Mouse (Mus musculus): ENCODE measurements at regions not wholly inside any gene's neighbourhood (a gene's known extent, or its start where the extent isn't known, plus 50 kb on each side); places are given as distances from the start of the nearest gene placed in this dataset.
"Not testable (repeated sequence)": the region's sequence is repeated elsewhere in the genome, so short reads cannot be mapped to it uniquely, and the experiment has no call there.

DNA sequence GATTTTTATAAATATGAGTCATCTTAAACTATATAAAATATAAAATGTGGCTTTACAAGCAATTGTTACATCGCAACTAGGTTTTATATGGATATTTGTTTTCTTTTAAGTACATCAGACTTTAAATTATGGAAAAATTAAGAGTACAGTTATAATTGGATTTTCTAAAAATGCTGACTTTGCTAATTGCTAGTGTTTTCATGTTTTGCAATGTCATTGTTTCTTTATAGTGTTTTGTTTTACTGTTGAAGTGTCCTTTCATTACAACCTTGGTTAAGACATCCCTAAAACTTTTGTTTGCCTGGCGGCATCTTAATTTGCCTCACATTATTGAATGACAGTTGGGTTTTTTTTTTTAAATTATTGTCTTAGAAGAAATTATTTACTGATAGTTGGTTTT lies 1634.0 kb downstream of the Diaph2 start:
- Histone ChIP-seq H3K27ac (ENCODE audit: insufficient read depth, low read length) (no peak overlapping the region), H3K4me1 (ENCODE audit: control insufficient read depth, insufficient read depth, low read length) (no peaks in the 10 kb centered on the region), H3K4me3 (replicated peaks; ENCODE audit: insufficient read depth, low read depth, low read length) (no peak overlapping the region), H3K27me3 (ENCODE audit: control insufficient read depth, insufficient read depth, low read length) (no peaks in the 10 kb centered on the region)
- WGBS: 90% methylated on average over 2 of the region's 2 CpGs
- TF ChIP-seq POLR2A (IDR thresholded peaks at IDR 0.05; ENCODE audit: borderline replicate concordance, insufficient read depth, low read length) (no peak), CTCF (IDR thresholded peaks at IDR 0.05; ENCODE audit: borderline replicate concordance, insufficient read depth, low read depth, low read length) (no peak)
- DNase-seq: no peak

DNA sequence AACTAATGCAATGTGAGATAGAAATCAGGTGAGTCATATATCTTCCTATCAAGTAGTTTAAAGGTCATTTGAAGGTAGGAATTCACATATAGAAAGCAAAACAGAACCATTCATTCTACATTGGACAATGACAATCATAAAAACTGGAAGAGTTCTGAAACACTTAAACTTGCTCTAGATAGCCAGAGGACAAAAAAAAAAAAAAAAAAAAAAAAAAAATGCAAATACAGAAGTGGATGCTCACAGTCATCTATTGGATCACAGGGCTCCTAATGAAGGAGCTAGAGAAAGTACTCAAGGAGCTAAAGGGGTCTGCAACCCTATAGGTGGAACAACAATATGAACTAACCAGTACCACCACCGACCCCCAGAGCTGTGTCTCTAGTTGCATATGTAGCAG lies 1652.6 kb downstream of the Diaph2 start:
- no peak overlapping the region for H3K4me3 ChIP-seq (replicated peaks; ENCODE audit: insufficient read depth, low read depth, low read length)
- no peak for DNase-seq
- WGBS: 74% methylated on average over 1 of the region's 1 CpGs
- no peaks in the 10 kb centered on the region for H3K27me3 ChIP-seq (ENCODE audit: control insufficient read depth, insufficient read depth, low read length)
- no peaks in the 10 kb centered on the region for H3K4me1 ChIP-seq (ENCODE audit: control insufficient read depth, insufficient read depth, low read length)
- TF ChIP-seq CTCF (IDR thresholded peaks at IDR 0.05; ENCODE audit: borderline replicate concordance, insufficient read depth, low read depth, low read length) (no peak), POLR2A (IDR thresholded peaks at IDR 0.05; ENCODE audit: borderline replicate concordance, insufficient read depth, low read length) (no peak)
- no peak overlapping the region for H3K27ac ChIP-seq (ENCODE audit: insufficient read depth, low read length)

DNA sequence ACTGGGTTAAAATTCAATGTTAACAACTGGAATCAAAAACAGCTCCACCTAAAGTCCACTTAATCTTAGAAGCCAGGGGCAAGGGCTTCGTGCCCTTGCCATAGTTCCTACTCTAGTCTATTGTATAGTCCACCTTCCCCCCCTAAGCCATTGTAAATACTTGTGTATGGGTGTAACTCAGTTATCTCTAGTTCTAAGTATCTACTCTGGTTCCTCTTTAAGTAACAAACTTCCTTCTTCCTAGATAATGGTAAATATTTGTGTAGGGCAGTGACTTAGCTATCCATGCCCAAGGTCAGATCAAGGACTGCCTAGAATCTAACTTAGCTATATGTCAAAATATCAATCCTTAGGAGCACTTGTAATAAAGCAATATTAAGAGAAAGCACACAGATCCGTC lies 1653.3 kb downstream of the Diaph2 start:
- H3K27ac ChIP-seq (ENCODE audit: insufficient read depth, low read length); H3K27me3 ChIP-seq (ENCODE audit: control insufficient read depth, insufficient read depth, low read length); DNase-seq; H3K4me3 ChIP-seq (replicated peaks; ENCODE audit: insufficient read depth, low read depth, low read length); H3K4me1 ChIP-seq (ENCODE audit: control insufficient read depth, insufficient read depth, low read length): not testable (repeated sequence)
- 71% methylated on average over 2 of the region's 2 CpGs for WGBS

DNA sequence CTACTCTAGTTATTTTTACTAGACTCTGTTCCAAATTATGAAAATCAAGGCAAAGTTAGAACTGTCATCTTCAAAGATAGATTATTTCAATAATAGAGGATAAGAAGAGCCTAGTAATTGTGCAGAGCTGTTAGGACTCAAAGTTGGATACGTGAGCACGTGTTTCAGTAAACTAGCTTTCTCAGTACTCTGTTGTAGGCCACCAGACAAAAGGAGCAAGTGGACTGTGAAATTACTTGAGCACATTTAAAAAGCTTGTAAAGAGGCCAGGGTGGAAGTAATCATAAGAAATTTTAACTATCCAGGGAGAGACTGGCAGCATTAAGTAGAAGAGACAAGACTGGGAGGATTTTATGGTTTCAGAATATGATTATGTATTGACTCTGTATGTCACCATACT lies 1657.1 kb downstream of the Diaph2 start:
- Histone ChIP-seq H3K27ac (ENCODE audit: insufficient read depth, low read length) (no peak overlapping the region), H3K27me3 (ENCODE audit: control insufficient read depth, insufficient read depth, low read length) (no peaks in the 10 kb centered on the region), H3K4me3 (replicated peaks; ENCODE audit: insufficient read depth, low read depth, low read length) (no peak overlapping the region), H3K4me1 (ENCODE audit: control insufficient read depth, insufficient read depth, low read length) (no peaks in the 10 kb centered on the region)
- TF ChIP-seq POLR2A (IDR thresholded peaks at IDR 0.05; ENCODE audit: borderline replicate concordance, insufficient read depth, low read length) (no peak), CTCF (IDR thresholded peaks at IDR 0.05; ENCODE audit: borderline replicate concordance, insufficient read depth, low read depth, low read length) (no peak)
- 39% methylated on average over 2 of the region's 2 CpGs for WGBS
- no peak for DNase-seq

DNA sequence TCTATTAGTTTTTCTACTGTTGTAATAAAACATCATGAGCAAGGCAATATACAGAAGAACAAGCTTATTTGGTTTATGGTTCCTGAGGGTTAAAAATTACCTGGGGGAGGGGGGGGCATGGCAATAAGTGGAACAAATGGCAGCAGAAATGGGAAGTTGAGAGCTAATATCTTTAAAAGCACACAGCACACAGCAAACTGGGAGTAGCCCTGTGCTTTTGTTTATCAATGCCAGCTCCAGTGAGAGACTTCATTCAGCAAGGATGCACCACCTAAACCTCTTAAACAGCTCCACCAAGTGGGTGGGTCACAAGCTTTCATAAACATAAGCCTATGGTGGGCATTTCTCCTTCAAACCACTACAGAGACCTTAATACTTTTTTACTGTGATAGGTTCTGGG lies 1661.0 kb downstream of the Diaph2 start:
- no peaks in the 10 kb centered on the region for H3K27me3 ChIP-seq (ENCODE audit: control insufficient read depth, insufficient read depth, low read length)
- no peak for TF ChIP-seq CTCF (IDR thresholded peaks at IDR 0.05; ENCODE audit: borderline replicate concordance, insufficient read depth, low read depth, low read length)
- TF ChIP-seq POLR2A (IDR thresholded peaks at IDR 0.05; ENCODE audit: borderline replicate concordance, insufficient read depth, low read length): no peak
- H3K4me1 ChIP-seq (ENCODE audit: control insufficient read depth, insufficient read depth, low read length): no peaks in the 10 kb centered on the region
- H3K27ac ChIP-seq (ENCODE audit: insufficient read depth, low read length): no peak overlapping the region
- DNase-seq: no peak
- no peak overlapping the region for H3K4me3 ChIP-seq (replicated peaks; ENCODE audit: insufficient read depth, low read depth, low read length)

DNA sequence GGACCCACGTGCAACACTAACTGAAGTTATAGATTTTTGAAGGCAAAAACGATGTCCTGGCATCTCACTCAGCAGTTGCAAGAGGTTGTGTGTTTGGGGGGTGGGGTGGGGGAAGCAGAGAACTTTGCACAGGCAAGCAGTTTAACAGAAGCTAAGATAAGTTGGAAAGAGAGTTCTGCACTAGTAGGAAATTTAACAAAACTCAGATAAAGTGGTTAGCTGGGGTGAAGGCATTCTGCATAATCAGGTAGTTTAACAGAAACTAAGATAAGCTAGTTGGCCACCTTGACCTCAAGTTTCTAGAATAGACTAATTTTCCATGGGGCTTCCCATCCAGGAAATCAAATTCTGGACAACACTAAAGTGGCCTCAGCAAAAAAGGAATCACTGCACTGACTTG lies 1672.6 kb downstream of the Diaph2 start:
- Histone ChIP-seq H3K27me3 (ENCODE audit: control insufficient read depth, insufficient read depth, low read length) (no peaks in the 10 kb centered on the region), H3K4me1 (ENCODE audit: control insufficient read depth, insufficient read depth, low read length) (no peaks in the 10 kb centered on the region), H3K4me3 (replicated peaks; ENCODE audit: insufficient read depth, low read depth, low read length) (no peak overlapping the region), H3K27ac (ENCODE audit: insufficient read depth, low read length) (no peak overlapping the region)
- TF ChIP-seq CTCF (IDR thresholded peaks at IDR 0.05; ENCODE audit: borderline replicate concordance, insufficient read depth, low read depth, low read length) (no peak), POLR2A (IDR thresholded peaks at IDR 0.05; ENCODE audit: borderline replicate concordance, insufficient read depth, low read length) (no peak)
- no peak for DNase-seq
- WGBS: 85% methylated on average over 2 of the region's 2 CpGs

DNA sequence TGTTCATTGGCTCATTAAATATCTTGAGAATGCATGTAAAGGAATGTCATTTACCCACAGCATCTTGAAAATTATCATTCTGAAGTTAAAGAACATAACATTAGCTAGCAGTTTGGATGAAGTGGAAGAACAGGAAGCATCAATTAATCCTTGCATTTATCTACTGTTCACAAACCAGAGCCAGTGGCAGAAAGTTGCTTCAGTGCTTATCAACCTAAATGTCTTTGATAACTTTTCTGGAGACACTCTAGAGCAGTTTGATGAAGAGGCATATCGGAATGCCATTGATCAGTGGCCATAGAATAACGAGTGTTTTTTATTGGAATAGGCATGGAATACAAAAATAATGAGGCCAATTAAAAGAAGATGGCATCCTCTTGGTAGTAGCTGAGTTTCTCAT lies 1673.3 kb downstream of the Diaph2 start:
- no peak for TF ChIP-seq POLR2A (IDR thresholded peaks at IDR 0.05; ENCODE audit: borderline replicate concordance, insufficient read depth, low read length)
- no peak for TF ChIP-seq CTCF (IDR thresholded peaks at IDR 0.05; ENCODE audit: borderline replicate concordance, insufficient read depth, low read depth, low read length)
- DNase-seq: no peak
- no peaks in the 10 kb centered on the region for H3K27me3 ChIP-seq (ENCODE audit: control insufficient read depth, insufficient read depth, low read length)
- H3K4me3 ChIP-seq (replicated peaks; ENCODE audit: insufficient read depth, low read depth, low read length): no peak overlapping the region
- no peak overlapping the region for H3K27ac ChIP-seq (ENCODE audit: insufficient read depth, low read length)
- WGBS: 91% methylated on average over 2 of the region's 2 CpGs
- no peaks in the 10 kb centered on the region for H3K4me1 ChIP-seq (ENCODE audit: control insufficient read depth, insufficient read depth, low read length)

DNA sequence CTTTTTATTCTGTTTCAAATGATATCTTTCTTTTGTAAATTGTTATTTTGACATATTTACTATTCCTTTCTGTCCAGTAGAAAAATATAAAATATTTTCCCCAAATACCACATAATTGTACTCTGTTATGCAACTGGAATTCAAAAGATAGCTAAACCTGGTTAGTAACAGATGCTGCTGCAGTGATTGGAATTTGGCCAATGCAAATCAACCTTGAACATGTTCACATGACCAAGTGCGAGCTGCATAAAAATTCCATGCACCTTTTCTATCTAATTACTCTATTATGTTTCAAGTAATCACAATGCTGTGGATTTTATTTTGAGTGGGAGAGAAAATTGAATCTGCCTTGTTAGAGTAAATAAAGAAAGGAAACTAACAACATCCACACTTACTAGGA lies 1684.6 kb downstream of the Diaph2 start:
- no peaks in the 10 kb centered on the region for H3K4me1 ChIP-seq (ENCODE audit: control insufficient read depth, insufficient read depth, low read length)
- H3K27me3 ChIP-seq (ENCODE audit: control insufficient read depth, insufficient read depth, low read length): no peaks in the 10 kb centered on the region
- no peak overlapping the region for H3K4me3 ChIP-seq (replicated peaks; ENCODE audit: insufficient read depth, low read depth, low read length)
- TF ChIP-seq POLR2A (IDR thresholded peaks at IDR 0.05; ENCODE audit: borderline replicate concordance, insufficient read depth, low read length) (no peak), CTCF (IDR thresholded peaks at IDR 0.05; ENCODE audit: borderline replicate concordance, insufficient read depth, low read depth, low read length) (no peak)
- no peak overlapping the region for H3K27ac ChIP-seq (ENCODE audit: insufficient read depth, low read length)
- DNase-seq: peak in 1 of 2 experiments; percentile 4
- WGBS: 11% methylated on average over 1 of the region's 1 CpGs

DNA sequence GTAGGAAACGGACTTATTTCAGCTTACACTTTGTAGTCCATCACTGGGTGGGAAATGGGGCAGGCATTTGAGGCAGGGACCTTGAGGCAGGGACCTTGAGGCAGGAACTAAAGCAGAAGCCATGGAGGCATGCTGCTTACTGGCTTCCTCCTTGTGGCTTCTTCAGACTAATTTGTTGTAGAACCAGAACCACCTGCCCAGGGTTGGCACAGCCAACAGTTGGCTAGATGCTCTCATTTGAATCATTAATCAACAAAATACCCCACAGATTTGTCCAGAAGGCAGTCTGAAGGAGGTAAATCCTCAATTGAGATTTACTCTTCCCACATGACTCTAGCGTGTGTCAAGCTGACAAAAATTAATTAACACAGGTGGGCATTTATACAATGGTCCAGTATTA lies 1703.3 kb downstream of the Diaph2 start:
- Histone ChIP-seq H3K27ac (ENCODE audit: insufficient read depth, low read length) (no peak overlapping the region), H3K4me1 (ENCODE audit: control insufficient read depth, insufficient read depth, low read length) (no peaks in the 10 kb centered on the region), H3K4me3 (replicated peaks; ENCODE audit: insufficient read depth, low read depth, low read length) (no peak overlapping the region), H3K27me3 (ENCODE audit: control insufficient read depth, insufficient read depth, low read length) (no peaks in the 10 kb centered on the region)
- 45% methylated on average over 2 of the region's 2 CpGs for WGBS
- DNase-seq: no peak
- no peak for TF ChIP-seq CTCF (IDR thresholded peaks at IDR 0.05; ENCODE audit: borderline replicate concordance, insufficient read depth, low read depth, low read length)
- TF ChIP-seq POLR2A (IDR thresholded peaks at IDR 0.05; ENCODE audit: borderline replicate concordance, insufficient read depth, low read length): no peak
